Mouse (Mus musculus) stomach, embryonic 15.5 days (tissue): ENCODE results near the gene Pigr. TPM values are rescaled to one million over a fixed set of nuclear protein-coding genes. Genes with fewer than 3 reads are reported as not detected.
A peak's percentile ranks its signal among the peaks of the same experiment; 100 is the strongest.

Experiments used
- ATAC-seq: fragments of 200-750 bp; cut with Nextera tagmentation; 2 replicates; pipeline ENCODE4 v1.8.0; 2017; ENCODE audit warnings: low read depth, moderate number of reproducible peaks, moderate TSS enrichment; ENCODE audit not compliant: insufficient read depth, low FRiP score
- H3K27ac ChIP-seq: fragments of 300-500 bp; sonication (generic); 2 replicates; pipeline ENCODE4 v1.5.1; 2015; ENCODE audit warnings: mild to moderate bottlenecking, inconsistent platforms
- H3K27me3 ChIP-seq: fragments of 300-500 bp; sonication (generic); replicated peaks from 2 replicates; pipeline ENCODE4 v1.6.1; 2015; ENCODE audit warnings: inconsistent platforms
- H3K36me3 ChIP-seq: fragments of 300-500 bp; sonication (generic); 2 replicates; pipeline ENCODE4 v1.6.1; 2015; ENCODE audit warnings: inconsistent platforms
- H3K4me1 ChIP-seq: fragments of 300-500 bp; sonication (generic); 2 replicates; pipeline ENCODE4 v1.6.1; 2015; ENCODE audit warnings: inconsistent platforms
- H3K4me2 ChIP-seq: fragments of 300-500 bp; sonication (generic); 2 replicates; pipeline ENCODE4 v1.6.1; 2015; ENCODE audit warnings: mild to moderate bottlenecking, inconsistent platforms
- H3K4me3 ChIP-seq: fragments of 300-500 bp; sonication (generic); replicated peaks from 2 replicates; pipeline ENCODE4 v1.5.1; 2015; ENCODE audit warnings: inconsistent platforms
- H3K9ac ChIP-seq: fragments of 300-500 bp; sonication (generic); 2 replicates; pipeline ENCODE4 v1.6.1; 2015; ENCODE audit warnings: inconsistent platforms
- H3K9me3 ChIP-seq: fragments of 300-500 bp; sonication (generic); 2 replicates; pipeline ENCODE4 v1.6.1; 2016; ENCODE audit warnings: inconsistent platforms
- WGBS: fragments of 180-500 bp; shearing (Covaris S2); methylation state at CpG from one replicate; pipeline ENCODE4 v1.1.7; 2015; 5-methylcytosine and 5-hydroxymethylcytosine counted together
- polyA plus RNA-seq: library from polyadenylated mRNA; unstranded; fragments of >200 nt; fragmentation: Nextera tagmentation; extraction: Ambion mirVana; gene quantifications from 2 replicates; pipeline ENCODE4 v1.2.1, GENCODE M21; 2015

The Pigr gene
- polyA plus RNA-seq, 1 experiment from 2014 or later: 0.48 TPM

DNA sequence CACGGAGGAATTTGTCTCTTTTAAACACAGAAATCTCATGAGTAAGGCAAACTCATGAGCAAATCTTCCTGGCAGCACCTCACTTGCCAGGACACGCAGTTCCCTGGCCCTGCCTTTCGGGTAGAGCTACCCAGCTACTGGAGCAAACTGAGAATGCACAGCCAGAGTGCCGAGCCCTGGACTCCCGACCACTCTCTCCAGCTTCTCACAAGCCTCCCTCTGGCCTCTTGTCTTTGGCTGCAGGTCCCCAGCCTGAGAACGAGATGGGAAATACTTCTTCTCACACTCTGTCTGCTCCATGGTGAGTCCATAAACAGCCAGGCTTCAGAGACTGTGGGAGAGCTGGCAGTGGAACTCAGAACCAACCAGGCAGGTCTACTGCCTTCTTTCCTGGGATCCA, 23.5 kb upstream of the Pigr start:
- Histone ChIP-seq H3K4me2 (no peak overlapping the region), H3K4me3 (no peak overlapping the region), H3K4me1 (no peaks in the 10 kb centered on the region), H3K9me3 (no peaks in the 10 kb centered on the region), H3K36me3 (no peaks in the 10 kb centered on the region), H3K27ac (no peak overlapping the region), H3K27me3 (no peaks in the 10 kb centered on the region), H3K9ac (no peak overlapping the region)
- whole genome bisulfite sequencing: 50% methylated on average over 6 of the region's 6 CpGs
- no peak for ATAC-seq

DNA sequence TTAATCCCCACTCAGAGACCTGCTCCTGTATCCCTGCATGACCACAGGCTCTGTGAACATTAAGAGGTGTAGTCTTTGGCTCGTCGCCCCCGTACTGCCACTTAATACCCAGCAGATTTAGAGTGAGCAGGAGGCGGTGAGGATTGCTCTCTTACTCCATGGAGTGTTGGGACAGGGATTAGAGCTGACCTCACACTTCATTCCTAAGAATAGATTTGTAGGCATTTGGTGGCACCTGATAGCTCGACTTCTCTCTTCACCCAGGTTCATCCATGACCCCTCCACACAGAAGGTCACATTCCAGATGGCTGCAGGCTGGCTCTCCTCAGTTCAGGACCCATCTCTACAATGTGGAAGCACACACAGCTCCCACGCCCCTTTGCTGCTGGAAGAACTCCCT, 22.2 kb upstream of the Pigr start:
- no peak for ATAC-seq
- 66% methylated on average over 6 of the region's 6 CpGs for WGBS
- Histone ChIP-seq H3K9me3 (no peaks in the 10 kb centered on the region), H3K27me3 (no peaks in the 10 kb centered on the region), H3K9ac (no peak overlapping the region), H3K27ac (no peak overlapping the region), H3K36me3 (no peaks in the 10 kb centered on the region), H3K4me1 (no peaks in the 10 kb centered on the region), H3K4me2 (no peak overlapping the region), H3K4me3 (no peak overlapping the region)

DNA sequence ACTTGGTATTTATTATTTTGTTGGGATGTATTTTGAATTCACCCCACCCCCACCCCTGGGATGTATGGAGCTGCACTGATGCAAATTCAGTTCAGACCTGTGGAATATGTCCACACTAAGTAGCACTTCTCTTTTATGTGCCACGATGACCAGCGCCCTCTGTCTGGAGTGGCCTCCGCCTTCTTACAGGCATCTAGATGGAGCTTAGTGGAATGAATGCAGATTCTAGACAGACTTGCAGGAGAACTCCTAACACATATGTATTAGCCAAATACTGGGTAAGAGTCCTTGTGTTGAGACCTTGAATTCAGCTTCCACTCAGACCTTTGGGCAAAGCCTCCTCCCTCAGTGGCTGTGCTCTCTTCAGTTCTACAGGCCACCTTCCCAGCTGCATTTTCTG, 15.6 kb upstream of the Pigr start:
- H3K27me3 ChIP-seq: no peaks in the 10 kb centered on the region
- H3K9me3 ChIP-seq: no peaks in the 10 kb centered on the region
- ATAC-seq: no peak
- WGBS: 85% methylated on average over 3 of the region's 3 CpGs
- H3K36me3 ChIP-seq: no peaks in the 10 kb centered on the region
- no peak overlapping the region for H3K9ac ChIP-seq
- no peak overlapping the region for H3K4me2 ChIP-seq
- no peaks in the 10 kb centered on the region for H3K4me1 ChIP-seq
- H3K27ac ChIP-seq: no peak overlapping the region
- no peak overlapping the region for H3K4me3 ChIP-seq

- 64% methylated on average over 17 of the region's 17 CpGs for WGBS
- no peak overlapping the region for H3K4me2 ChIP-seq
- no peaks in the 10 kb centered on the region for H3K36me3 ChIP-seq
- H3K4me3 ChIP-seq: no peak overlapping the region
- no peak overlapping the region for H3K9ac ChIP-seq
- ATAC-seq: no peak
- no peaks in the 10 kb centered on the region for H3K9me3 ChIP-seq
- H3K27me3 ChIP-seq: no peaks in the 10 kb centered on the region
- H3K4me1 ChIP-seq: no peaks in the 10 kb centered on the region
- no peak overlapping the region for H3K27ac ChIP-seq
Measured at GRCm38 (mm10) chr1:130811316-130811715, 15.2 kb upstream of the Pigr start.

GRCm38 (mm10) chr1:130819737-130820136, 6.7 kb upstream of the Pigr start:
- ATAC-seq: no peak
- Histone ChIP-seq H3K4me1 (no peaks in the 10 kb centered on the region), H3K9me3 (no peaks in the 10 kb centered on the region), H3K9ac (no peak overlapping the region), H3K4me2 (no peak overlapping the region), H3K4me3 (no peak overlapping the region), H3K27ac (no peak overlapping the region), H3K27me3 (no peaks in the 10 kb centered on the region), H3K36me3 (no peaks in the 10 kb centered on the region)
- WGBS: 64% methylated on average over 1 of the region's 1 CpGs

DNA sequence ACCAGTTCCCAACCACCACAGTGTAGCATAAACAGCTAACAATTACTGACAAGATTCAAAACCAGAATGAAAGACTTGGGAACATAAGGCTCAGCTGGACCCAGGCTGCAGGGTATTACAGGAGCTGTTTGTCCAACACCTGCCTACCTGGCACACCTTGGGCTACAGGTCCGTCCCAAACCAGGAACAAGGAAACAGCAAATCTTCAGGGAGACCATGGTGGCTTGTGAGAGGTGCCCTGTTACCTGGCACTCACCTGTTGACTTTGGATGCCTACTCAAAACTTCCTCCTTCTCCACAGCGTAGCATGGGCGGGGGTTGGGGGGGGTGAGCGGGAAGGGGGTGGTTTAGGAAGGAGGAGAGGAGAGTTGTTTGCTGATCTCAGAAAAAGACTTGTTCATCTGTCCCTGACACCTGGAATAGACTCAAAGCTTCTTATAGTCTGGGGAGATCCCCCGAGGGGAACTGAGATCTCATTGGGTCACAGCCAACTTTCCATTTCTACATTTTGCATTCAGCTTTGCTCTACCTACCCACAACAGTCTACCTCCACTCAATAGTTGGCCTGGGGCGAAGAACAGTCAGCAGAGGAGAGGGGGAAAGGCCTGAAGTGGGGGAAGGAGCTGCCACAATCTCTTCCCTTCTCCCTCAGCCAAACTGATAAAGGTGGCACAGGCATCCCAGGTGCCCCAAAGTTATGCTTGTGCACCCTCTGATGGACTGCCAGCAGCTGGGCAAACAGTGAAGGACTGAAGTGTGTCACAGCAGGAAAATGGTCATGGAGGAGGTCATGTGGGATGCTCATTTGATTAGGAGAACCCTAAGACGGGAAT, 6.0 kb upstream of the Pigr start:
- Histone ChIP-seq H3K4me1 (no peaks in the 10 kb centered on the region), H3K27me3 (no peaks in the 10 kb centered on the region), H3K9me3 (no peaks in the 10 kb centered on the region), H3K36me3 (no peaks in the 10 kb centered on the region), H3K4me2 (no peak overlapping the region), H3K4me3 (no peak overlapping the region), H3K9ac (no peak overlapping the region), H3K27ac (no peak overlapping the region)
- 70% methylated on average over 7 of the region's 7 CpGs for WGBS
- no peak; the same call in 1 of the 2 replicates for ATAC-seq

- Histone ChIP-seq H3K9me3 (no peaks in the 10 kb centered on the region), H3K27me3 (no peaks in the 10 kb centered on the region), H3K36me3 (no peaks in the 10 kb centered on the region), H3K4me1 (no peaks in the 10 kb centered on the region), H3K4me3 (no peak overlapping the region), H3K4me2 (no peak overlapping the region), H3K9ac (no peak overlapping the region), H3K27ac (no peak overlapping the region)
- 80% methylated on average over 2 of the region's 2 CpGs for WGBS
- ATAC-seq: no peak
Measured at GRCm38 (mm10) chr1:130821149-130821471, 5.4 kb upstream of the Pigr start.

- Histone ChIP-seq H3K36me3 (no peaks in the 10 kb centered on the region), H3K4me1 (no peaks in the 10 kb centered on the region), H3K27me3 (no peaks in the 10 kb centered on the region), H3K9me3 (no peaks in the 10 kb centered on the region), H3K4me3 (no peak overlapping the region), H3K27ac (peak overlapping the region; percentile 33; the same call in 1 of the 2 replicates), H3K4me2 (no peak overlapping the region), H3K9ac (no peak overlapping the region)
- 46% methylated on average over 9 of the region's 9 CpGs for WGBS
- ATAC-seq: peak; percentile 66
Measured at GRCm38 (mm10) chr1:130821911-130822625, 4.4 kb upstream of the Pigr start.

- no peak overlapping the region for H3K4me3 ChIP-seq
- WGBS: 78% methylated on average over 4 of the region's 4 CpGs
- no peak overlapping the region for H3K9ac ChIP-seq
- H3K27ac ChIP-seq: no peak overlapping the region
- H3K4me1 ChIP-seq: no peaks in the 10 kb centered on the region
- no peak for ATAC-seq
- H3K9me3 ChIP-seq: no peaks in the 10 kb centered on the region
- H3K27me3 ChIP-seq: no peaks in the 10 kb centered on the region
- no peaks in the 10 kb centered on the region for H3K36me3 ChIP-seq
- H3K4me2 ChIP-seq: no peak overlapping the region
Measured at GRCm38 (mm10) chr1:130828656-130829055, 2.2 kb downstream of the Pigr start.

GRCm38 (mm10) chr1:130829906-130830830, 3.7 kb downstream of the Pigr start:
- no peaks in the 10 kb centered on the region for H3K36me3 ChIP-seq
- no peak overlapping the region for H3K9ac ChIP-seq
- 65% methylated on average over 8 of the region's 8 CpGs for WGBS
- no peaks in the 10 kb centered on the region for H3K27me3 ChIP-seq
- H3K4me1 ChIP-seq: no peaks in the 10 kb centered on the region
- no peak overlapping the region for H3K4me2 ChIP-seq
- no peak for ATAC-seq
- H3K4me3 ChIP-seq: no peak overlapping the region
- no peak overlapping the region for H3K27ac ChIP-seq
- H3K9me3 ChIP-seq: no peaks in the 10 kb centered on the region

DNA sequence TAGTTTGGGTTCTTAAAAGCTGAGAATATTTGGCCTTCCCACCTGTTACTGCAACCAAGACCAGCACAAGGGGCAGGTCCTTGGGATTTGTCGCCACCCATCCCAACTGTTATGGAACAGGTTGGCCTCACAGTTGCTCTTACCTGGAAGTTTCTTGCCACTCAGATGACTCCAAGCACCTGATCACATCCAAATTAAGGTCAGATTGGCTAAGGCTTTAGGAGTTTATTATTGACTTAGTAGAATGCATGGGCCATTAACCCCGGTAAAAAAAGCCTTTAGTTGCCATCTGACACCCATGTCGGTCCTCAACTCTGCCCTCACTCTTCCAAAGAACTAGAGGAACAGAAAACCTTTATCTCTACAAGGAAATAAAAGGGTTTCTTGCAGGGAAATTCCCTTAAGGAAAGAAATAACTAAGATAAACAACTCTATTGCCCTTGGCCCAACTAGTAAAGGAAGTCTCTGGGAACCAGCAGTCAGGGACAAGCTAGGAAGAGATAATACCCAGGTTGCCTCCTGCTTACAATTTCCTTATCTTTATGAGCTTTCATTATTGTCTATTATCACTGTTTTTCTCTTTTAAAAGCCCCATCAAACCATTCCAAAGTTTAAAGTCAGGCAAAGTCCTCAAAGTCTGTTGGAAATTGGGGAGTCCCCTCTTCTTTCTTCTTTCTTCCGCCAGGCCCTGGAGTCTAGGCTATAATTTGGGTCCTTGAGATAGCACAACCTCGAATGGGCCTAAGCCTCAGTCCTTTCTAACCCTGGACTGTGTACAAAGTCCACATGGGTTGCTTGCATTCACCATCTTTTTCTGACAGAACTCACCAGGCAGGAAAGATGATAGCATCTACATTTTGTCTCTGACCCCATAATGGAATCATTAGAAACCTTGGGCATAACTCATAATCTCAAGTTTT, 6.0 kb downstream of the Pigr start:
- Histone ChIP-seq H3K9me3 (no peaks in the 10 kb centered on the region), H3K27me3 (no peaks in the 10 kb centered on the region), H3K9ac (no peak overlapping the region), H3K4me2 (no peak overlapping the region), H3K4me1 (no peaks in the 10 kb centered on the region), H3K4me3 (no peak overlapping the region), H3K36me3 (no peaks in the 10 kb centered on the region), H3K27ac (0 out of 2 replicates have a peak overlapping the region, but pooled peaks have one; percentile 6)
- ATAC-seq: no peak
- 73% methylated on average over 5 of the region's 5 CpGs for WGBS
